Mouse (Mus musculus): ENCODE measurements around the gene Gm11011. TPM values are rescaled to one million over a fixed set of nuclear protein-coding genes. Genes with fewer than 3 reads are reported as not detected.

Gm11011 gene
- polyA plus RNA-seq, 1 experiment: not detected

- no peak for DNase-seq (ENCODE audit: low read depth)
- no peak for TF ChIP-seq CTCF (IDR thresholded peaks at IDR 0.05; ENCODE audit: borderline replicate concordance, extremely low read depth, insufficient read depth, insufficient read length)
- TF ChIP-seq POLR2A (IDR thresholded peaks at IDR 0.05; ENCODE audit: borderline replicate concordance, extremely low read depth, insufficient read depth, insufficient read length, poor library complexity, severe bottlenecking): no peak
These were observed 1.8 kb downstream of the Gm11011 start for GRCm38 (mm10) chr2:169585631-169586285.

GRCm38 (mm10) chr2:169584745-169585456 lies 2.6 kb downstream of the Gm11011 start:
- peak; percentile 60 for DNase-seq (ENCODE audit: low read depth)
- TF ChIP-seq POLR2A (IDR thresholded peaks at IDR 0.05; ENCODE audit: borderline replicate concordance, extremely low read depth, insufficient read depth, insufficient read length, poor library complexity, severe bottlenecking) (no peak), CTCF (IDR thresholded peaks at IDR 0.05; ENCODE audit: borderline replicate concordance, extremely low read depth, insufficient read depth, insufficient read length) (no peak)

- DNase-seq (ENCODE audit: low read depth): no peak
- TF ChIP-seq CTCF (IDR thresholded peaks at IDR 0.05; ENCODE audit: borderline replicate concordance, extremely low read depth, insufficient read depth, insufficient read length): no peak
- TF ChIP-seq POLR2A (IDR thresholded peaks at IDR 0.05; ENCODE audit: borderline replicate concordance, extremely low read depth, insufficient read depth, insufficient read length, poor library complexity, severe bottlenecking): no peak
These were observed 4.1 kb downstream of the Gm11011 start for GRCm38 (mm10) chr2:169583476-169583875.

- peak; percentile 45 for DNase-seq (ENCODE audit: low read depth)
- TF ChIP-seq POLR2A (IDR thresholded peaks at IDR 0.05; ENCODE audit: borderline replicate concordance, extremely low read depth, insufficient read depth, insufficient read length, poor library complexity, severe bottlenecking): no peak
- no peak for TF ChIP-seq CTCF (IDR thresholded peaks at IDR 0.05; ENCODE audit: borderline replicate concordance, extremely low read depth, insufficient read depth, insufficient read length)
These were observed 9.9 kb downstream of the Gm11011 start for GRCm38 (mm10) chr2:169577508-169578196.

GRCm38 (mm10) chr2:169570063-169570462 lies 17.5 kb downstream of the Gm11011 start:
- TF ChIP-seq POLR2A (IDR thresholded peaks at IDR 0.05; ENCODE audit: borderline replicate concordance, extremely low read depth, insufficient read depth, insufficient read length, poor library complexity, severe bottlenecking) (no peak), CTCF (IDR thresholded peaks at IDR 0.05; ENCODE audit: borderline replicate concordance, extremely low read depth, insufficient read depth, insufficient read length) (no peak)
- DNase-seq (ENCODE audit: low read depth): no peak

- TF ChIP-seq POLR2A (IDR thresholded peaks at IDR 0.05; ENCODE audit: borderline replicate concordance, extremely low read depth, insufficient read depth, insufficient read length, poor library complexity, severe bottlenecking) (no peak), CTCF (IDR thresholded peaks at IDR 0.05; ENCODE audit: borderline replicate concordance, extremely low read depth, insufficient read depth, insufficient read length) (no peak)
- peak; percentile 9 for DNase-seq (ENCODE audit: low read depth)
These were observed 21.4 kb downstream of the Gm11011 start for GRCm38 (mm10) chr2:169566159-169566558.

- peak; percentile 67 for DNase-seq (ENCODE audit: low read depth)
- TF ChIP-seq POLR2A (IDR thresholded peaks at IDR 0.05; ENCODE audit: borderline replicate concordance, extremely low read depth, insufficient read depth, insufficient read length, poor library complexity, severe bottlenecking) (no peak), CTCF (IDR thresholded peaks at IDR 0.05; ENCODE audit: borderline replicate concordance, extremely low read depth, insufficient read depth, insufficient read length) (no peak)
These were observed 21.8 kb downstream of the Gm11011 start for GRCm38 (mm10) chr2:169565751-169566150.

GRCm38 (mm10) chr2:169545674-169546073 lies 41.9 kb downstream of the Gm11011 start:
- DNase-seq (ENCODE audit: low read depth): no peak
- no peak for TF ChIP-seq CTCF (IDR thresholded peaks at IDR 0.05; ENCODE audit: borderline replicate concordance, extremely low read depth, insufficient read depth, insufficient read length)
- no peak for TF ChIP-seq POLR2A (IDR thresholded peaks at IDR 0.05; ENCODE audit: borderline replicate concordance, extremely low read depth, insufficient read depth, insufficient read length, poor library complexity, severe bottlenecking)

- DNase-seq (ENCODE audit: low read depth): no peak
- TF ChIP-seq CTCF (IDR thresholded peaks at IDR 0.05; ENCODE audit: borderline replicate concordance, extremely low read depth, insufficient read depth, insufficient read length) (no peak), POLR2A (IDR thresholded peaks at IDR 0.05; ENCODE audit: borderline replicate concordance, extremely low read depth, insufficient read depth, insufficient read length, poor library complexity, severe bottlenecking) (no peak)
These were observed 48.6 kb downstream of the Gm11011 start for GRCm38 (mm10) chr2:169538906-169539305.

Other genes starting within 250 kb of the Gm11011 start
- 18.9 and 42.6 TPM in 2 replicates for gene Tshz2, start 45.3 kb upstream of the Gm11011 start, polyA plus RNA-seq (2012; rRNA removed)